In genomic region chr16:26646066-26646465, GRCm38 (mm10) we compare ENCODE assay signal across 21 mouse cellular contexts.
"Had no signal": no experiment of that assay in that cellular context is flagged by ENCODE, and none has a peak within 500 bp of the region (broad histone marks: within the 10 kb centered on the region; RNA-seq: fewer than 3 reads in every experiment).

No protein-coding gene starts in this region.

- ATAC-seq: liver, embryonic 12.5 days had no signal

- H3K27ac ChIP-seq: kidney, postnatal 0 days; layer of hippocampus, adult 2 months; limb, embryonic 10.5 days; limb, embryonic 13.5 days; liver, embryonic 12.5 days; liver, embryonic 15.5 days; neural tube, embryonic 13.5 days had no signal

- H3K4me3 ChIP-seq: layer of hippocampus, adult 2 months; limb, embryonic 10.5 days; limb, embryonic 13.5 days; liver, embryonic 12.5 days; liver, embryonic 15.5 days; neural tube, embryonic 13.5 days had no signal

- H3K4me2 ChIP-seq: limb, embryonic 13.5 days; liver, embryonic 12.5 days; liver, embryonic 15.5 days; midbrain, embryonic 11.5 days; neural tube, embryonic 13.5 days had no signal

- H3K36me3 ChIP-seq: limb, embryonic 10.5 days; limb, embryonic 13.5 days; liver, embryonic 12.5 days; liver, embryonic 15.5 days; neural tube, embryonic 13.5 days had no signal

- DNase-seq: kidney, adult 2 months; kidney, postnatal 25 days; layer of hippocampus, postnatal 36 days; liver; lung, adult 18-20 months; lung, postnatal 14 days; lung, postnatal 4 days; midbrain, embryonic 14.5 days; retina, postnatal 1 day; right cerebral cortex, postnatal 25 days; spleen, adult 18-20 months; thymus, adult 18-20 months; thymus, postnatal 36 days had no signal

- H3K9ac ChIP-seq: limb, embryonic 13.5 days; liver, embryonic 12.5 days; liver, embryonic 15.5 days; neural tube, embryonic 13.5 days had no signal

- H3K4me1 ChIP-seq: limb, embryonic 10.5 days; liver, embryonic 12.5 days; liver, embryonic 15.5 days; neural tube, embryonic 13.5 days had no signal

- H3K9me3 ChIP-seq: limb, embryonic 10.5 days; limb, embryonic 13.5 days; liver, embryonic 12.5 days; liver, embryonic 15.5 days; neural tube, embryonic 13.5 days had no signal

- H3K27me3 ChIP-seq: limb, embryonic 13.5 days; liver, embryonic 12.5 days; liver, embryonic 15.5 days; neural tube, embryonic 13.5 days had no signal
